Mouse (Mus musculus): ENCODE data around the gene Olfr141. TPM values are rescaled to one million over a fixed set of nuclear protein-coding genes. Genes with fewer than 3 reads are reported as not detected.

Gene Olfr141
- total and polyA plus RNA-seq, 3 experiments = not detected

DNA sequence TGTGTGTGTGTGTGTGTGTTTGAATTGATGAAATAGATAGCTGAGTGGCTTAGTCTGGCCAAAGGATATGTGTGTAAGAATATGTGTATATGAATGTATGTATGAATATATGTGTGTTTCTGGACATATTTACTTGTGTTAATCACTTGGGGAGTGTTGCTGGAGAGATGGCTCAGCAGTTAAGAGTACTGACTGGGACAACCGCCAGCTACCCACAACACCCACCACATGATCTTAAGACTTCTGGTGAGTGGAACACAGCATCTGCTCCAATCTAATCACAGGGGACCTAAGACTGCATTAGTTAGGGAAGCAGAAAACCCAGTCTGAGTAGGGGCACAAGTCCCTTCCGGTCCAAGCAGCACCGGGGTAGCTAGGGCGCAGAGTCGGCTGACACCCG, 48.8 kb downstream of the Olfr141 start:
- Histone ChIP-seq H3K4me2 (ENCODE audit: insufficient read depth, low read depth, poor library complexity, severe bottlenecking) (no peak overlapping the region), H3K79me2 (replicated peaks; ENCODE audit: control insufficient read depth, extremely low read depth, insufficient read depth, poor library complexity, severe bottlenecking) (no peaks in the 10 kb centered on the region), H3K36me3 (replicated peaks in 1 of 2; ENCODE audit: control insufficient read depth in 1 of 2, insufficient read depth in 1 of 2, low read length in 1 of 2) (no peaks in the 10 kb centered on the region), H3K27ac (ENCODE audit: insufficient read depth, low read depth) (no peak overlapping the region), H3K9me3 (replicated peaks; ENCODE audit: low read length) (peaks cover 6% of the 10 kb centered on the region), H3K27me3 (replicated peaks) (no peaks in the 10 kb centered on the region), H3K9ac (ENCODE audit: insufficient read depth, low read depth) (no peak overlapping the region), H3K4me3 (replicated peaks in 1 of 3; ENCODE audit: low read depth in 2 of 3, low read length in 2 of 3, poor library complexity in 1 of 3) (no peak overlapping the region), H3K4me1 (ENCODE audit: control insufficient read depth in 1 of 2, insufficient read depth in 2 of 2) (no peaks in the 10 kb centered on the region)
- DNase-seq (ENCODE audit: extremely low read depth) = no peak
- dilution Hi-C loops (cut with MboI; ENCODE audit: extremely low pct_ligation_motif_present, extremely low pct_unique_long_range_greater_than_20kb, low sequenced_read_pairs) (no loop called here), in situ Hi-C loops (cut with MboI; ENCODE audit: low pct_ligation_motif_present, low pct_unique_long_range_greater_than_20kb, low sequenced_read_pairs) (no loop called here)
- no peak for TF ChIP-seq E2F4 (IDR thresholded peaks at IDR 0.05; ENCODE audit: insufficient replicate concordance, low read depth, low read length)
- TF ChIP-seq GABPA (IDR thresholded peaks at IDR 0.05; ENCODE audit: insufficient replicate concordance, low read depth, low read length) = no peak
- TF ChIP-seq MEF2A (IDR thresholded peaks at IDR 0.05; ENCODE audit: borderline replicate concordance, low read depth, low read length) = no peak
- TF ChIP-seq ZMIZ1 (IDR thresholded peaks at IDR 0.05; ENCODE audit: low read depth, low read length) = no peak
- no peak for TF ChIP-seq ELF1 (IDR thresholded peaks at IDR 0.05; ENCODE audit: low read depth, low read length)
- no peak for TF ChIP-seq ZKSCAN1 (IDR thresholded peaks at IDR 0.05; ENCODE audit: borderline replicate concordance, low read depth, low read length)
- TF ChIP-seq MXI1 (IDR thresholded peaks at IDR 0.05; ENCODE audit: low read depth, low read length) = no peak
- no peak for TF ChIP-seq UBTF (IDR thresholded peaks at IDR 0.05; ENCODE audit: low read depth, low read length)
- no peak for TF ChIP-seq MAFK (IDR thresholded peaks at IDR 0.05; ENCODE audit: insufficient replicate concordance, low read length)
- TF ChIP-seq EP300 (IDR thresholded peaks at IDR 0.05; ENCODE audit: low read length) = no peak
- no peak for TF ChIP-seq CHD2 (IDR thresholded peaks at IDR 0.05; ENCODE audit: low read length)
- no peak for TF ChIP-seq ZNF384 (IDR thresholded peaks at IDR 0.05; ENCODE audit: low read depth, low read length)
- TF ChIP-seq SIN3A (IDR thresholded peaks at IDR 0.05; ENCODE audit: low read length) = no peak
- TF ChIP-seq ETS1 (conservative IDR thresholded peaks at IDR 0.05; ENCODE audit: low read depth, low read length) = no peak
- no peak for TF ChIP-seq CTCF (conservative IDR thresholded peaks at IDR 0.05 in 1 of 2, IDR thresholded peaks at IDR 0.05 in 1 of 2; ENCODE audit: low read depth in 2 of 2, low read length in 2 of 2)
- TF ChIP-seq SMC3 (IDR thresholded peaks at IDR 0.05; ENCODE audit: low read depth, low read length) = no peak
- TF ChIP-seq PAX5 (IDR thresholded peaks at IDR 0.05; ENCODE audit: low read length) = no peak
- TF ChIP-seq MYC (IDR thresholded peaks at IDR 0.05; ENCODE audit: low read depth, low read length) = no peak
- no peak for TF ChIP-seq JUN (IDR thresholded peaks at IDR 0.05; ENCODE audit: insufficient read depth, low read depth, low read length)
- no peak for TF ChIP-seq POLR2A (IDR thresholded peaks at IDR 0.05; ENCODE audit: low read depth, low read length)

DNA sequence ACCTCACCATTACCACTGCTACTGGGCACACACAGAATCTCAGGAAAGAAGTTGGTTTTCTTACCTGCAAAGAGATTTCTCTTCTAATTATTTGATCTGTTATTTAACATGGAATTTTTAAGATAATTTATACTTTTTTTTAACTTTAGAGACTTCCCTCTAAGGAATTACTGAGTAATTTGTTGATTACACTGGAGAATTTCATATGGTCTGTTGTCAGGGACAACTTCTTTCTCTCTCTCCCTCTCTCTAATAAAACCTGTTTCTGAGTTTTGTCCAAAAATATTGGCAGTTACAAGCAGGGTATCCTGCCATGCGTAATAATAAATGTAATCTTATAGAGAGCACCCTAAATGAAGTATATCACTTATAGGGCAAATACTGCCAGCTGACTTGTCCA, 50.9 kb downstream of the Olfr141 start, which contains the start of gene Olfr1090:
Gene Olfr1090 (minus strand): TSS at position 101 of the 400 bp plus-strand sequence.
- H3K4me3 ChIP-seq (replicated peaks in 1 of 3; ENCODE audit: low read depth in 2 of 3, low read length in 2 of 3, poor library complexity in 1 of 3) = no peak within 1 kb of the TSS
- no peaks in the 10 kb centered on the region for H3K79me2 ChIP-seq (replicated peaks; ENCODE audit: control insufficient read depth, extremely low read depth, insufficient read depth, poor library complexity, severe bottlenecking)
- no peak within 1 kb of the TSS for H3K4me2 ChIP-seq (ENCODE audit: insufficient read depth, low read depth, poor library complexity, severe bottlenecking)
- TF ChIP-seq MEF2A (IDR thresholded peaks at IDR 0.05; ENCODE audit: borderline replicate concordance, low read depth, low read length) (no peak), MXI1 (IDR thresholded peaks at IDR 0.05; ENCODE audit: low read depth, low read length) (no peak), MYC (IDR thresholded peaks at IDR 0.05; ENCODE audit: low read depth, low read length) (no peak), EP300 (IDR thresholded peaks at IDR 0.05; ENCODE audit: low read length) (no peak), MAZ (IDR thresholded peaks at IDR 0.05; ENCODE audit: low read depth, low read length) (no peak), KAT2A (IDR thresholded peaks at IDR 0.05; ENCODE audit: insufficient replicate concordance, low read length) (no peak), POLR2AphosphoS2 (IDR thresholded peaks at IDR 0.05; ENCODE audit: low read depth, low read length) (no peak), USF1 (IDR thresholded peaks at IDR 0.05; ENCODE audit: low read depth, low read length) (no peak), ZMIZ1 (IDR thresholded peaks at IDR 0.05; ENCODE audit: low read depth, low read length) (no peak), ELF1 (IDR thresholded peaks at IDR 0.05; ENCODE audit: low read depth, low read length) (no peak), PAX5 (IDR thresholded peaks at IDR 0.05; ENCODE audit: low read length) (no peak), CTCF (conservative IDR thresholded peaks at IDR 0.05 in 1 of 2, IDR thresholded peaks at IDR 0.05 in 1 of 2; ENCODE audit: low read depth in 2 of 2, low read length in 2 of 2) (no peak), ZKSCAN1 (IDR thresholded peaks at IDR 0.05; ENCODE audit: borderline replicate concordance, low read depth, low read length) (no peak), GABPA (IDR thresholded peaks at IDR 0.05; ENCODE audit: insufficient replicate concordance, low read depth, low read length) (no peak), ZNF384 (IDR thresholded peaks at IDR 0.05; ENCODE audit: low read depth, low read length) (no peak), TCF12 (IDR thresholded peaks at IDR 0.05; ENCODE audit: low read depth, low read length) (no peak), CHD1 (IDR thresholded peaks at IDR 0.05; ENCODE audit: low read depth, low read length) (no peak)
- H3K9ac ChIP-seq (ENCODE audit: insufficient read depth, low read depth) = no peak within 1 kb of the TSS
- no peak for DNase-seq (ENCODE audit: extremely low read depth)
- no peaks in the 10 kb centered on the region for H3K27me3 ChIP-seq (replicated peaks)
- in situ Hi-C loops (cut with MboI; ENCODE audit: low pct_ligation_motif_present, low pct_unique_long_range_greater_than_20kb, low sequenced_read_pairs) = no loop called here
- dilution Hi-C loops (cut with MboI; ENCODE audit: extremely low pct_ligation_motif_present, extremely low pct_unique_long_range_greater_than_20kb, low sequenced_read_pairs) = no loop called here
- H3K36me3 ChIP-seq (replicated peaks in 1 of 2; ENCODE audit: control insufficient read depth in 1 of 2, insufficient read depth in 1 of 2, low read length in 1 of 2) = no peaks in the 10 kb centered on the region
- H3K27ac ChIP-seq (ENCODE audit: insufficient read depth, low read depth) = no peak within 1 kb of the TSS
- peaks cover 12% of the 10 kb centered on the region for H3K9me3 ChIP-seq (replicated peaks; ENCODE audit: low read length)
- no peaks in the 10 kb centered on the region for H3K4me1 ChIP-seq (ENCODE audit: control insufficient read depth in 1 of 2, insufficient read depth in 2 of 2)

Measured in CH12.LX (cell line).